Mouse (Mus musculus) megakaryocyte, embryonic 14.5 days (primary cell): ENCODE measurements around the gene Spdef.

Experiments used
- FLI1 ChIP-seq: IDR thresholded peaks from 2 replicates; pipeline ENCODE4 v1.6.1; 2012; ENCODE audit warnings: low read length, inconsistent platforms, mixed read lengths
- GATA1 ChIP-seq: IDR thresholded peaks from 3 replicates; pipeline ENCODE4 v1.6.1; 2012; ENCODE audit warnings: mixed read lengths, low read length, inconsistent platforms, borderline replicate concordance

GRCm38 (mm10) chr17:27718250-27718649, 10.5 kb downstream of the Spdef start:
- TF ChIP-seq GATA1 = no peak
- TF ChIP-seq FLI1 = no peak
